Mouse (Mus musculus): ENCODE measurements around the gene Bicd2. TPM values are rescaled to one million over a fixed set of nuclear protein-coding genes. Genes with fewer than 3 reads are reported as not detected.

The Bicd2 gene
- total and polyA plus RNA-seq, 2 experiments from 2014 or later: 24.1 to 49.3 TPM

DNA sequence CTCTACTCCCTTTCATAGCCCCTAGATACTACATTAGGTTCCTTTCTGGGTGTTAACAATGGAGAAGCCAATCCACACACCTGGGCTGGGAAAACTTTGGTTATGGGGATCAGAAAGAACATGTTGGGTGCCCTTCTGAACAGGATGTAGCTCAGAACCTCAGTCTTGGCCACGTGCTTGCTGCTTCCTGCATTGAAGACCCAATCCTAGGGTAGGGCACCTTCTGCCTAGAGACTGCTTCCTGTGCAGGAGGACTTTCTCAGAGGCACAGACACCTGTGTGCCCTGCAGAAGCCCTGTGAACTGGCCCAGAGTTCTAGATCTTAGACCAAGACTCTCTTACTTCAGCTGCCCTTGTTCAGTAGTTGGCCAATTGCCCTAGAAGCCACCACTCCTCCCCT is 94.4 kb downstream of the Bicd2 start:
- WGBS: 96% methylated on average over 1 of the region's 1 CpGs
- H3K4me2 ChIP-seq (ENCODE audit: low read depth, low read length, poor library complexity, severe bottlenecking): no peak overlapping the region
- peaks cover 44% of the 10 kb centered on the region for H3K36me3 ChIP-seq (ENCODE audit: insufficient read depth, low read length)

DNA sequence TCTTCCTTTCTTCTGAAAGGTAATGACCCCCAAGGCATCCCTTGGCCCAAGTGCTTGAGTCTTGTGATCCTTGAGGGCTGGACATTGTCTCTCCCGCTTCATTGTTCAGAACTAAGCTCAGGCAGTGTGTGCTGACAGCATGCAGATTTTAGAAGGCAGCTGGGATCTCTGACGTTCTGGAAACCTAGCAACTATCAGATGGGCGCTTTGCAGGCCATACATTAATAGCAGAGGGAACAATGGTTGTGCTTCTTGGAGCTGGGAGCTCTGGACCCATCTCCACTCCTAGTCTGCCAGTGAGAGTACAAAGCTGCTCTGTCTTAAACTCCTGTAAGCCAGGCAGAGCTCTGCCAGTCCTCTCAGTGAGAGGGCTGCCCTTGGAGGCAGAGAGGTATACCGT is 94.8 kb downstream of the Bicd2 start:
- H3K4me1 ChIP-seq (ENCODE audit: insufficient read depth, low read length): no peaks in the 10 kb centered on the region
- H3K9me3 ChIP-seq (ENCODE audit: low read length): no peaks in the 10 kb centered on the region
- DNase-seq (ENCODE audit: low spot score): peak; percentile 4
- no peak overlapping the region for H3K4me3 ChIP-seq (ENCODE audit: low read depth, low read length)
- no peak overlapping the region for H3K9ac ChIP-seq (replicated peaks; ENCODE audit: low read length, poor library complexity, severe bottlenecking)
- 67% methylated on average over 4 of the region's 4 CpGs for WGBS
- TF ChIP-seq CTCF (IDR thresholded peaks at IDR 0.05): no peak
- H3K27ac ChIP-seq (ENCODE audit: low read depth, low read length): no peak overlapping the region
- H3K4me2 ChIP-seq (ENCODE audit: low read depth, low read length, poor library complexity, severe bottlenecking): no peak overlapping the region
- H3K36me3 ChIP-seq (ENCODE audit: insufficient read depth, low read length): peaks cover 44% of the 10 kb centered on the region
- no peaks in the 10 kb centered on the region for H3K27me3 ChIP-seq (ENCODE audit: insufficient read depth, low read length)
- no peak for ATAC-seq (ENCODE audit: low FRiP score)

More for the DNA sequence above, 94.4 kb downstream of the Bicd2 start:
- no peak overlapping the region for H3K4me3 ChIP-seq (ENCODE audit: low read depth, low read length)
- DNase-seq (ENCODE audit: low spot score) (no peak), ATAC-seq (ENCODE audit: low FRiP score) (no peak)
- H3K27me3 ChIP-seq (ENCODE audit: insufficient read depth, low read length): no peaks in the 10 kb centered on the region
- no peaks in the 10 kb centered on the region for H3K9me3 ChIP-seq (ENCODE audit: low read length)
- H3K4me1 ChIP-seq (ENCODE audit: insufficient read depth, low read length): no peaks in the 10 kb centered on the region
- H3K9ac ChIP-seq (replicated peaks; ENCODE audit: low read length, poor library complexity, severe bottlenecking): no peak overlapping the region
- TF ChIP-seq CTCF (IDR thresholded peaks at IDR 0.05): no peak
- H3K27ac ChIP-seq (ENCODE audit: low read depth, low read length): no peak overlapping the region

Other genes starting within 250 kb of the Bicd2 start
- 62.9 and 63.4 TPM in 2 replicates for gene Wnk2, start 193.6 kb upstream of the Bicd2 start, total RNA-seq (2014; rRNA removed)
- gene Wnk2, start 193.6 kb upstream of the Bicd2 start, polyA plus RNA-seq (2015; fragmentation: Nextera tagmentation; extraction: Ambion mirVana): 15.2 and 17.7 TPM in 2 replicates
- 19.4 and 29.7 TPM in 2 replicates for gene Ninj1, start 154.1 kb upstream of the Bicd2 start, total RNA-seq (2014; rRNA removed)
- gene Ninj1, start 154.1 kb upstream of the Bicd2 start, polyA plus RNA-seq (2015; fragmentation: Nextera tagmentation; extraction: Ambion mirVana): 34.8 and 36.5 TPM in 2 replicates
- 25.8 and 32.7 TPM in 2 replicates for gene Card19, start 125.5 kb upstream of the Bicd2 start, total RNA-seq (2014; rRNA removed)
- 39.8 and 44.5 TPM in 2 replicates for gene Card19, start 125.5 kb upstream of the Bicd2 start, polyA plus RNA-seq (2015; fragmentation: Nextera tagmentation; extraction: Ambion mirVana)
- 0.33 and 1.2 TPM in 2 replicates for gene Susd3, start 92.9 kb upstream of the Bicd2 start, total RNA-seq (2014; rRNA removed)
- 0.63 and 0.92 TPM in 2 replicates for gene Susd3, start 92.9 kb upstream of the Bicd2 start, polyA plus RNA-seq (2015; fragmentation: Nextera tagmentation; extraction: Ambion mirVana)
- 9.3 and 12.0 TPM in 2 replicates for gene Fgd3, start 21.3 kb upstream of the Bicd2 start, total RNA-seq (2014; rRNA removed)
- 2.1 and 2.4 TPM in 2 replicates for gene Fgd3, start 21.3 kb upstream of the Bicd2 start, polyA plus RNA-seq (2015; fragmentation: Nextera tagmentation; extraction: Ambion mirVana)
- gene Ippk, start 79.7 kb downstream of the Bicd2 start, total RNA-seq (2014; rRNA removed): 11.9 TPM in 2 replicates
- 10.4 and 10.9 TPM in 2 replicates for gene Ippk, start 79.7 kb downstream of the Bicd2 start, polyA plus RNA-seq (2015; fragmentation: Nextera tagmentation; extraction: Ambion mirVana)
- 0.14 and 0.38 TPM in 2 replicates for gene Tes3-ps, start 151.7 kb downstream of the Bicd2 start, total RNA-seq (2014; rRNA removed)
- 0.34 and 0.70 TPM in 2 replicates for gene Tes3-ps, start 151.7 kb downstream of the Bicd2 start, polyA plus RNA-seq (2015; fragmentation: Nextera tagmentation; extraction: Ambion mirVana)
- gene Ecm2, start 163.2 kb downstream of the Bicd2 start, total RNA-seq (2014; rRNA removed): 2.4 and 2.7 TPM in 2 replicates
- 1.3 and 1.4 TPM in 2 replicates for gene Ecm2, start 163.2 kb downstream of the Bicd2 start, polyA plus RNA-seq (2015; fragmentation: Nextera tagmentation; extraction: Ambion mirVana)
- 0.71 and 1.6 TPM in 2 replicates for gene Aspn, start 202.9 kb downstream of the Bicd2 start, total RNA-seq (2014; rRNA removed)
- gene Aspn, start 202.9 kb downstream of the Bicd2 start, polyA plus RNA-seq (2015; fragmentation: Nextera tagmentation; extraction: Ambion mirVana): 0.74 and 0.80 TPM in 2 replicates
- gene Omd, start 240.9 kb downstream of the Bicd2 start, total RNA-seq (2014; rRNA removed): 0.61 and 1.1 TPM in 2 replicates
- gene Omd, start 240.9 kb downstream of the Bicd2 start, polyA plus RNA-seq (2015; fragmentation: Nextera tagmentation; extraction: Ambion mirVana): 1.1 and 1.6 TPM in 2 replicates